ENCODE assay signal across 18 mouse cellular contexts in genomic region chr10:120799479-120799878, GRCm38 (mm10).
A peak's percentile ranks its signal among the peaks of the same experiment; 100 is the strongest.
DNase-seq lines count a peak whose midpoint lies in the region; ATAC-seq and TF ChIP-seq lines count a peak whose summit lies in the region.
"Had no signal": no experiment of that assay in that cellular context is flagged by ENCODE, and none has a peak within 500 bp of the region (broad histone marks: within the 10 kb centered on the region; RNA-seq: fewer than 3 reads in every experiment).

No protein-coding gene starts in this region.

- no peaks in the 10 kb centered on the region for H3K79me2 ChIP-seq in MEL (ENCODE audit: control insufficient read depth, insufficient read depth, low read length, poor library complexity)

- H3K4me2 ChIP-seq in liver, postnatal 0 days (ENCODE audit: low read depth, low read length): no peak overlapping the region
- H3K4me2 ChIP-seq in liver, embryonic 11.5 days: no peak overlapping the region
- H3K4me2 ChIP-seq: embryonic facial prominence, embryonic 13.5 days; heart, embryonic 13.5 days; hindbrain, embryonic 14.5 days; intestine, embryonic 15.5 days; limb, embryonic 15.5 days had no signal

- no peaks in the 10 kb centered on the region for H3K27me3 ChIP-seq in liver, postnatal 0 days (ENCODE audit: insufficient read depth, low read length)
- no peaks in the 10 kb centered on the region for H3K27me3 ChIP-seq in liver, embryonic 11.5 days (replicated peaks; ENCODE audit: control insufficient read depth, insufficient read depth, low read length)
- H3K27me3 ChIP-seq in E14TG2a.4 (ENCODE audit: insufficient read depth, low read length) (no peaks in the 10 kb centered on the region), MEL (ENCODE audit: control insufficient read depth in 1 of 2, insufficient read depth in 2 of 2, low read length in 2 of 2) (no peaks in the 10 kb centered on the region; a peak in 1 of 4 replicates)
- H3K27me3 ChIP-seq in limb, embryonic 10.5 days (ENCODE audit: low read depth, poor library complexity, severe bottlenecking): no peaks in the 10 kb centered on the region
- H3K27me3 ChIP-seq: embryonic facial prominence, embryonic 13.5 days; heart, embryonic 13.5 days; intestine, embryonic 15.5 days; limb, embryonic 15.5 days had no signal

- TF ChIP-seq EP300 in liver, postnatal 0 days (IDR thresholded peaks at IDR 0.05; ENCODE audit: low read depth): no peak
- TF ChIP-seq EP300 in MEL (IDR thresholded peaks at IDR 0.05; ENCODE audit: low read depth in 1 of 2, low read length in 2 of 2): no peak

- TF ChIP-seq RAD21 in MEL (IDR thresholded peaks at IDR 0.05; ENCODE audit: low read depth, low read length): no peak

- no peak for TF ChIP-seq POLR2A in MEL (IDR thresholded peaks at IDR 0.05; ENCODE audit: control insufficient read depth in 1 of 2, insufficient read depth in 1 of 2, low read depth in 1 of 2, low read length in 2 of 2, poor library complexity in 1 of 2)

- no peak for DNase-seq in liver, postnatal 0 days
- DNase-seq in liver, embryonic 11.5 days (ENCODE audit: low spot score): no peak
- DNase-seq in MEL (ENCODE audit: low read depth, low spot score): no peak
- DNase-seq in limb, embryonic 10.5 days (ENCODE audit: low spot score): no peak
- DNase-seq in frontal cortex, postnatal 25 days (ENCODE audit: low spot score in 2 of 2): no peak
- DNase-seq in layer of hippocampus, adult 8-10 months (ENCODE audit: low spot score in 2 of 2): no peak
- DNase-seq: adrenal gland, adult 8-10 months; cerebellum, adult 9-11 months; heart, postnatal 36 days had no signal

- H3K36me3 ChIP-seq in liver, postnatal 0 days (replicated peaks; ENCODE audit: insufficient read depth, low read length): no peaks in the 10 kb centered on the region
- H3K36me3 ChIP-seq in liver, embryonic 11.5 days (ENCODE audit: control insufficient read depth, insufficient read depth, low read length): no peaks in the 10 kb centered on the region
- H3K36me3 ChIP-seq in E14TG2a.4 (ENCODE audit: insufficient read depth, low read length) (no peaks in the 10 kb centered on the region), MEL (ENCODE audit: control insufficient read depth in 1 of 2, insufficient read depth in 2 of 2, low read length in 2 of 2) (peaks cover 0 to 4% of the 10 kb centered on the region in 2 experiments; a peak in 2 of 4 replicates)
- no peaks in the 10 kb centered on the region for H3K36me3 ChIP-seq in limb, embryonic 10.5 days
- H3K36me3 ChIP-seq: embryonic facial prominence, embryonic 13.5 days; intestine, embryonic 15.5 days; limb, embryonic 15.5 days had no signal

- TF ChIP-seq CTCF in liver, postnatal 0 days (IDR thresholded peaks at IDR 0.05; ENCODE audit: low read depth): peak; percentile 32
- TF ChIP-seq CTCF in E14TG2a.4 (conservative IDR thresholded peaks at IDR 0.05; ENCODE audit: low read length): peak; percentile 43
- peak in 1 of 3 experiments; percentile 10; a peak in 1 of 6 replicates for TF ChIP-seq CTCF in MEL (IDR thresholded peaks at IDR 0.05 in 2 of 3, conservative IDR thresholded peaks at IDR 0.05 in 1 of 3; ENCODE audit: control insufficient read depth in 1 of 3, insufficient read depth in 1 of 3, low read depth in 2 of 3, low read length in 3 of 3, poor library complexity in 1 of 3, severe bottlenecking in 1 of 3)

- 56% methylated on average over 6 of the region's 6 CpGs for WGBS in liver, postnatal 0 days (ENCODE audit: insufficient replicate concordance)
- WGBS in liver, embryonic 11.5 days: 59% methylated on average over 6 of the region's 6 CpGs
- 82% methylated on average over 6 of the region's 6 CpGs for WGBS in limb, embryonic 10.5 days

- H3K27ac ChIP-seq in liver, postnatal 0 days (ENCODE audit: low read depth): no peak overlapping the region
- H3K27ac ChIP-seq in liver, embryonic 11.5 days (ENCODE audit: low read depth, low read length): no peak overlapping the region
- no peak overlapping the region for H3K27ac ChIP-seq in MEL (ENCODE audit: control insufficient read depth, low read depth, low read length)
- 0 out of 2 replicates have a peak overlapping the region, but pooled peaks have one; percentile 0 for H3K27ac ChIP-seq in limb, embryonic 10.5 days
- H3K27ac ChIP-seq: embryonic facial prominence, embryonic 13.5 days; heart, embryonic 13.5 days; hindbrain, embryonic 14.5 days; intestine, embryonic 15.5 days; limb, embryonic 15.5 days had no signal

- H3K9ac ChIP-seq in liver, postnatal 0 days (replicated peaks): no peak overlapping the region
- no peak overlapping the region for H3K9ac ChIP-seq in liver, embryonic 11.5 days (ENCODE audit: low read depth, low read length)
- H3K9ac ChIP-seq in MEL (ENCODE audit: control insufficient read depth, low read depth, low read length, poor library complexity, severe bottlenecking): no peak overlapping the region
- H3K9ac ChIP-seq: embryonic facial prominence, embryonic 13.5 days; heart, embryonic 13.5 days; hindbrain, embryonic 14.5 days; intestine, embryonic 15.5 days; limb, embryonic 15.5 days had no signal

- H3K4me3 ChIP-seq in liver, postnatal 0 days (ENCODE audit: low read depth, low read length): no peak overlapping the region
- H3K4me3 ChIP-seq in liver, embryonic 11.5 days (ENCODE audit: low read depth, low read length): no peak overlapping the region
- no peak overlapping the region for H3K4me3 ChIP-seq in E14TG2a.4 (replicated peaks; ENCODE audit: low read length)
- no peak overlapping the region for H3K4me3 ChIP-seq in MEL (ENCODE audit: control insufficient read depth in 1 of 2, insufficient read depth in 1 of 2, low read depth in 2 of 2, low read length in 2 of 2)
- no peak overlapping the region for H3K4me3 ChIP-seq in limb, embryonic 10.5 days
- H3K4me3 ChIP-seq: embryonic facial prominence, embryonic 13.5 days; heart, embryonic 13.5 days; intestine, embryonic 15.5 days; limb, embryonic 15.5 days had no signal

- H3K4me1 ChIP-seq in liver, postnatal 0 days (ENCODE audit: insufficient read depth): no peaks in the 10 kb centered on the region
- peaks cover 4% of the 10 kb centered on the region; the same call in 1 of the 2 replicates for H3K4me1 ChIP-seq in liver, embryonic 11.5 days (replicated peaks; ENCODE audit: control insufficient read depth, insufficient read depth, low read length)
- no peaks in the 10 kb centered on the region for H3K4me1 ChIP-seq in E14TG2a.4 (replicated peaks; ENCODE audit: low read depth, low read length)
- H3K4me1 ChIP-seq in MEL (ENCODE audit: control insufficient read depth in 1 of 2, insufficient read depth in 2 of 2, low read length in 2 of 2): peaks cover 0 to 5% of the 10 kb centered on the region in 2 experiments; a peak in 2 of 4 replicates
- peaks cover 53% of the 10 kb centered on the region for H3K4me1 ChIP-seq in limb, embryonic 10.5 days

- ATAC-seq in liver, postnatal 0 days: no peak
- ATAC-seq in liver, embryonic 11.5 days (replicated peaks; ENCODE audit: low FRiP score): no peak
- ATAC-seq in CD4-positive, CD25-positive, alpha-beta regulatory T cell, adult 4 months: no peak
- ATAC-seq: forebrain, embryonic 14.5 days; intestine, embryonic 15.5 days; midbrain, embryonic 16.5 days had no signal

- H3K9me3 ChIP-seq in liver, postnatal 0 days (ENCODE audit: low read length): no peaks in the 10 kb centered on the region
- no peaks in the 10 kb centered on the region for H3K9me3 ChIP-seq in liver, embryonic 11.5 days (ENCODE audit: control insufficient read depth, low read length)
- H3K9me3 ChIP-seq in E14TG2a.4 (ENCODE audit: low read length) (no peaks in the 10 kb centered on the region), MEL (replicated peaks; ENCODE audit: insufficient read depth, low read length) (no peaks in the 10 kb centered on the region)
- H3K9me3 ChIP-seq in limb, embryonic 10.5 days (replicated peaks): no peaks in the 10 kb centered on the region
- H3K9me3 ChIP-seq: embryonic facial prominence, embryonic 13.5 days; heart, embryonic 13.5 days; intestine, embryonic 15.5 days; limb, embryonic 15.5 days had no signal

TF ChIP-seq in MEL, 35 proteins besides CTCF, POLR2A, EP300 and RAD21 (continues in another document):
- no peak for TF ChIP-seq MYB (IDR thresholded peaks at IDR 0.05; ENCODE audit: low read depth, low read length)
- TF ChIP-seq JUND (IDR thresholded peaks at IDR 0.05; ENCODE audit: low read depth, low read length): no peak
- TF ChIP-seq KAT2A (conservative IDR thresholded peaks at IDR 0.05; ENCODE audit: low read depth, low read length): no peak
- no peak for TF ChIP-seq MYC (IDR thresholded peaks at IDR 0.05; ENCODE audit: low read depth, low read length)
- TF ChIP-seq MAZ (IDR thresholded peaks at IDR 0.05; ENCODE audit: low read depth, low read length): no peak
- no peak for TF ChIP-seq HCFC1 (IDR thresholded peaks at IDR 0.05; ENCODE audit: low read depth, low read length)
- no peak for TF ChIP-seq NRF1 (IDR thresholded peaks at IDR 0.05; ENCODE audit: insufficient read depth, low read depth, low read length, poor library complexity, severe bottlenecking)
- TF ChIP-seq SMC3 (IDR thresholded peaks at IDR 0.05; ENCODE audit: low read depth, low read length): 0 out of 2 replicates have a peak, but pooled peaks have one; percentile 14
- no peak for TF ChIP-seq GATA1 (IDR thresholded peaks at IDR 0.05; ENCODE audit: low read depth, low read length)
- no peak for TF ChIP-seq ZMIZ1 (IDR thresholded peaks at IDR 0.05; ENCODE audit: low read depth, low read length)
- no peak for TF ChIP-seq POLR2AphosphoS2 (IDR thresholded peaks at IDR 0.05; ENCODE audit: low read length)
- TF ChIP-seq E2F4 (IDR thresholded peaks at IDR 0.05; ENCODE audit: borderline replicate concordance, low read depth, low read length): no peak
- no peak for TF ChIP-seq ZC3H11A (IDR thresholded peaks at IDR 0.05; ENCODE audit: low read depth, low read length)
- 0 out of 4 replicates have a peak, but pooled peaks of 1 of the 2 experiments have one; percentile 52 for TF ChIP-seq USF2 (IDR thresholded peaks at IDR 0.05; ENCODE audit: borderline replicate concordance in 1 of 2, insufficient read depth in 1 of 2, low read depth in 1 of 2, low read length in 2 of 2)
- TF ChIP-seq SIN3A (IDR thresholded peaks at IDR 0.05; ENCODE audit: low read length): no peak
- TF ChIP-seq TCF12 (IDR thresholded peaks at IDR 0.05; ENCODE audit: low read depth, low read length): no peak
- TF ChIP-seq ELF1 (IDR thresholded peaks at IDR 0.05; ENCODE audit: low read depth, low read length): no peak
- no peak for TF ChIP-seq MXI1 (IDR thresholded peaks at IDR 0.05; ENCODE audit: low read depth, low read length)
- no peak for TF ChIP-seq MAX (IDR thresholded peaks at IDR 0.05; ENCODE audit: low read length)
- TF ChIP-seq USF1 (IDR thresholded peaks at IDR 0.05; ENCODE audit: low read depth, low read length): peak; percentile 86
- no peak for TF ChIP-seq CHD1 (IDR thresholded peaks at IDR 0.05; ENCODE audit: low read depth, low read length)
- TF ChIP-seq GABPA (IDR thresholded peaks at IDR 0.05; ENCODE audit: low read depth, low read length): no peak
- no peak for TF ChIP-seq MEF2A (IDR thresholded peaks at IDR 0.05; ENCODE audit: extremely low read depth, insufficient replicate concordance, low read depth, low read length, poor library complexity, severe bottlenecking)
- no peak for TF ChIP-seq ZKSCAN1 (IDR thresholded peaks at IDR 0.05; ENCODE audit: low read depth, low read length)
